Mouse (Mus musculus) kidney, adult 2 months (tissue): ENCODE results near the gene Rtn4rl2.

Source experiments
- CTCF ChIP-seq: fragments of 200-500 bp; conservative IDR thresholded peaks from 2 replicates; pipeline ENCODE4 v1.5.1; 2011; ENCODE audit warnings: low read depth, mild to moderate bottlenecking, control low read depth, low read length, moderate library complexity, mixed read lengths; ENCODE audit not compliant: insufficient read depth, insufficient read length
- POLR2A ChIP-seq: fragments of 200-500 bp; IDR thresholded peaks from one replicate; pipeline ENCODE4 v1.6.1; 2011; ENCODE audit warnings: low read depth, low read length, control low read depth

- no peak for TF ChIP-seq CTCF
- no peak for TF ChIP-seq POLR2A
These were observed 17.5 kb downstream of the Rtn4rl2 start for GRCm38 (mm10) chr2:84868977-84869376.
